Mouse (Mus musculus) kidney, adult 2 months (tissue): ENCODE data around the gene Mdga1.

Source experiments
- CTCF ChIP-seq: fragments of 200-500 bp; conservative IDR thresholded peaks from 2 replicates; pipeline ENCODE4 v1.5.1; 2011; ENCODE audit warnings: low read depth, mild to moderate bottlenecking, control low read depth, low read length, moderate library complexity, mixed read lengths; ENCODE audit not compliant: insufficient read depth, insufficient read length
- POLR2A ChIP-seq: fragments of 200-500 bp; IDR thresholded peaks from one replicate; pipeline ENCODE4 v1.6.1; 2011; ENCODE audit warnings: low read depth, low read length, control low read depth

DNA sequence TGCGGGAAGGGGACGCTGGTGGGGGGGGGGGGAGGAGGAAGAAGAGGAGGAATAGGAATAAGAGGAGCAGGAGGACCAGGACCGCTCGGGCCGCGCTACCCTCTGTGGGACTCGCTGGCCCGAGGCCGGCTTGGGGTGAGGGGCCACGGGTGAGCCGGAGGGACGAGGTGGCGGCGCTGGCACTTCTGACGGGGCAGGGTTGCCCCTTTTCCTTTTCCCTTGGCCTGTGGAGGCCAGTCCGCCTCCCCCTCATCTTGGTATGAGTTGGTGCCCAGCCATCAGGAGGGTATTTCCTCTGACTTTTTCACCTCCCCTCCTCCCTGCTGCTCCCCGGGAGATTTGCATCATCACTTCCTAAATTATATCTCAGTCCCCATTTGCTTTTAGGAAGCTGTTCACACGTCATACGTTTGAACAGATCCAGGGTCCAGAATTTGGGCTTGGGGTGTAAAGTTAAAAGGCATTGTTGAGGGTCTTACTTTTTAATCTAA, 35.6 kb upstream of the Mdga1 start:
- TF ChIP-seq POLR2A (no peak), CTCF (no peak)
